Mouse (Mus musculus): ENCODE results near the gene Ptprd. TPM values are rescaled to one million over a fixed set of nuclear protein-coding genes. Genes with fewer than 3 reads are reported as not detected.
A peak's percentile ranks its signal among the peaks of the same experiment; 100 is the strongest.

The Ptprd gene
- polyA plus RNA-seq, 1 experiment from 2014 or later = 14.9 TPM

DNA sequence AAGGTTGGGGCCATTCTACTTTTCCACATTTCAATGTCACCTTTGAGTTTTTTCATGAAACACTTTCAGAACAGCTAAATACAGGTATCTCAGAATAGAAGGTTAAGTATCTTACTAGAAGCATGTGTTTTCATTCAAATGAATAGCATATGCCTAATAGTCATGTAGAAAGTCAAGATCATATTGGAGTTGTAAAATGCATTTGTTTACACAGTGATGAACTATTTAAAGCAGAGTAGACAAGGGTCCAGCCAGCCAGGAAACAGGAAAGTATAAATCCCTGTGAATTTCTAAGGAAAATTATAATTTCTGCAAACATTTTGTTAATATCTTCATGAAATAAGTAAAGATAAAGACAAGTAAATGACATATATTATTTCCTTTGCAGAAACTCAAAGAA is 1970.2 kb downstream of the Ptprd start:
- H3K4me2 ChIP-seq (replicated peaks; ENCODE audit: low read depth, low read length) = no peak overlapping the region
- DNase-seq (ENCODE audit: low spot score) (no peak), ATAC-seq (no peak)
- H3K4me3 ChIP-seq (ENCODE audit: low read depth, low read length) = no peak overlapping the region
- TF ChIP-seq EP300 (IDR thresholded peaks at IDR 0.05) (no peak), CTCF (IDR thresholded peaks at IDR 0.05) (no peak)
- no peaks in the 10 kb centered on the region for H3K36me3 ChIP-seq (ENCODE audit: insufficient read depth, low read length)
- H3K4me1 ChIP-seq (ENCODE audit: insufficient read depth, low read depth, low read length) = no peaks in the 10 kb centered on the region
- H3K27ac ChIP-seq (ENCODE audit: low read length) = no peak overlapping the region
- no peaks in the 10 kb centered on the region for H3K27me3 ChIP-seq (replicated peaks; ENCODE audit: insufficient read depth, low read length)
- H3K9me3 ChIP-seq (ENCODE audit: low read length) = no peaks in the 10 kb centered on the region
- no peak overlapping the region for H3K9ac ChIP-seq (replicated peaks; ENCODE audit: low read depth)

DNA sequence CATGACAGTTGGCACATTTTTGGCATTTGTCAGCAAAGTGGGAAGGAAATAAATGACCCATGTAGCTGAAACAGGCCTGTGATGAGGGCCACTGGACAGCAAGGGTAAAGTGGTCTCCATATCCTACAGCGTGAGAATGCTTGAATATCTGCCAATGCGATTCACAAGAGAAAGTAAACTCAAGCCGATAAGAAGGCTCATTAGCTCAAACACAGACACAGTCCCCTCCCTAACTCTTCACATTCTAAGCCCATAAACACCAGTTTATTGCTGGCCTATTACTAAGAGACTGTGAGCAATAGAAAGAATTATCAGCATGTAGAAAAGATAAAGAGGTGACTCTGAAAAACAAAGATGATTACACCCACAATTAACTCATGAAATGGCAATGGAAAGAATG is 1970.6 kb downstream of the Ptprd start:
- no peak for DNase-seq (ENCODE audit: low spot score)
- H3K4me3 ChIP-seq (ENCODE audit: low read depth, low read length) = no peak overlapping the region
- H3K9ac ChIP-seq (replicated peaks; ENCODE audit: low read depth) = no peak overlapping the region
- 27% methylated on average over 3 of the region's 3 CpGs for WGBS
- H3K4me1 ChIP-seq (ENCODE audit: insufficient read depth, low read depth, low read length) = no peaks in the 10 kb centered on the region
- H3K36me3 ChIP-seq (ENCODE audit: insufficient read depth, low read length) = no peaks in the 10 kb centered on the region
- ATAC-seq = no peak
- H3K27ac ChIP-seq (ENCODE audit: low read length) = no peak overlapping the region
- H3K4me2 ChIP-seq (replicated peaks; ENCODE audit: low read depth, low read length) = no peak overlapping the region
- H3K27me3 ChIP-seq (replicated peaks; ENCODE audit: insufficient read depth, low read length) = no peaks in the 10 kb centered on the region
- TF ChIP-seq CTCF (IDR thresholded peaks at IDR 0.05) (no peak), EP300 (IDR thresholded peaks at IDR 0.05) (no peak)
- no peaks in the 10 kb centered on the region for H3K9me3 ChIP-seq (ENCODE audit: low read length)

DNA sequence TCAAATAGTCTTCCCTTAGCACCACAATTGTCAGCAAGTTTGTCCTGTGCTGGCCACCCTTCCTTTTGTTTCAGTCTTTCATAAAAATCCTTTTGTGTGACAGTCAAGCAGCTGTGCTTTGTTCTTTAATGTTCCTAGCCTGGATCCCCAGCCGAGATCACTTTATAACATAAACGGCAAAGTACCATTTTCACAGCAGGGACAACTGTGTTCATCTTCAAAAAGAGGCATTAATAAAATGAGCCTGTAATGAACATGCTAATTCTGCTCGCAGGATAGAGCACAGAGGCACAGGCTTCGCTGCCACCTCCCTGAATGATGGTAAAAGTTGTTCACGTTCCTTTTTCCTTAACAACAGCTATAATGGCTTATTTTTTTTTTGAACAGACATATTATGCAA is 1972.7 kb downstream of the Ptprd start:
- H3K4me2 ChIP-seq (replicated peaks; ENCODE audit: low read depth, low read length) = no peak overlapping the region
- DNase-seq (ENCODE audit: low spot score) (no peak), ATAC-seq (no peak)
- 63% methylated on average over 5 of the region's 5 CpGs for WGBS
- no peaks in the 10 kb centered on the region for H3K36me3 ChIP-seq (ENCODE audit: insufficient read depth, low read length)
- H3K27ac ChIP-seq (ENCODE audit: low read length) = no peak overlapping the region
- H3K9me3 ChIP-seq (ENCODE audit: low read length) = no peaks in the 10 kb centered on the region
- H3K4me1 ChIP-seq (ENCODE audit: insufficient read depth, low read depth, low read length) = no peaks in the 10 kb centered on the region
- H3K4me3 ChIP-seq (ENCODE audit: low read depth, low read length) = no peak overlapping the region
- H3K27me3 ChIP-seq (replicated peaks; ENCODE audit: insufficient read depth, low read length) = no peaks in the 10 kb centered on the region
- no peak overlapping the region for H3K9ac ChIP-seq (replicated peaks; ENCODE audit: low read depth)
- TF ChIP-seq EP300 (IDR thresholded peaks at IDR 0.05) (no peak), CTCF (IDR thresholded peaks at IDR 0.05) (no peak)

DNA sequence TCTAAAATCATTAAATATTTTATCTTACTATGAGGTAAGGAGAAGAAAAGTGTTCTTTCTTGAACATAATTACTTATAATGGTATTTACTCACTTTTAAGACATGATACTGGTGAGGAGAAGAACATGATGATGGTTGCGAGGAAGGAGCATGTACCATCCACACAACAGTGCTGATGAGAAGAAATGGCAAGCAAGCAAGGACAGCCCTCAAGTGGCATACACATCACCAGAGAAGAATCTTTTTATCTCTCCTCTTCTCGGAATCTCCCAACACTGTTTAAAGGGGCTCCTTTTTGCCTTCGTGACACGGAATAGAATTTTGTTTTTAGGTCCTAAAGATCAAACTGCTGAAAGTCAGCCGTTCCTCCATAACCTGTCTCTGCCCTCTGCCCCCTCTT is 1973.2 kb downstream of the Ptprd start:
- Histone ChIP-seq H3K27me3 (replicated peaks; ENCODE audit: insufficient read depth, low read length) (no peaks in the 10 kb centered on the region), H3K4me2 (replicated peaks; ENCODE audit: low read depth, low read length) (no peak overlapping the region), H3K36me3 (ENCODE audit: insufficient read depth, low read length) (no peaks in the 10 kb centered on the region), H3K4me3 (ENCODE audit: low read depth, low read length) (no peak overlapping the region), H3K9me3 (ENCODE audit: low read length) (no peaks in the 10 kb centered on the region), H3K27ac (ENCODE audit: low read length) (no peak overlapping the region), H3K9ac (replicated peaks; ENCODE audit: low read depth) (no peak overlapping the region), H3K4me1 (ENCODE audit: insufficient read depth, low read depth, low read length) (no peaks in the 10 kb centered on the region)
- TF ChIP-seq EP300 (IDR thresholded peaks at IDR 0.05) (no peak), CTCF (IDR thresholded peaks at IDR 0.05) (no peak)
- no peak for DNase-seq (ENCODE audit: low spot score)
- WGBS = 62% methylated on average over 5 of the region's 5 CpGs
- no peak for ATAC-seq

DNA sequence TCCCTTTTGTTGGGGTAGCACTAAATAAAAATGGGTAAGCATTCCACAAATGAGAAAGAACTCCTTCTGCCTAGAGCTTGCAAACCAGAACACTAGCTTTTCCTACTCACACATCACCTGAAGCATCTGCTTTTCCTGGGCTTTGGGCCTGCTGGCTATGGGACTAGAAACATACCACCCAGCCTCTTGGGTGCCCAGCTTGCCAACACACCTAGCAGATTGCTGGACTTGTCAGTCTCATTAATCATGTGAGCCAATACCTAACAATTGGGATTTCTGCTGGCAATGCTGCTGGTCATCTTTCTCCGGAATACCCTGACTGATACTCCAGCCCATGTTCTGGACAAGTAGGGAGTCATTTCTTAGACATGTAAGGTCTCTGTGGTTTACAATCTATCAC is 1973.9 kb downstream of the Ptprd start:
- no peaks in the 10 kb centered on the region for H3K9me3 ChIP-seq (ENCODE audit: low read length)
- 81% methylated on average over 1 of the region's 1 CpGs for WGBS

DNA sequence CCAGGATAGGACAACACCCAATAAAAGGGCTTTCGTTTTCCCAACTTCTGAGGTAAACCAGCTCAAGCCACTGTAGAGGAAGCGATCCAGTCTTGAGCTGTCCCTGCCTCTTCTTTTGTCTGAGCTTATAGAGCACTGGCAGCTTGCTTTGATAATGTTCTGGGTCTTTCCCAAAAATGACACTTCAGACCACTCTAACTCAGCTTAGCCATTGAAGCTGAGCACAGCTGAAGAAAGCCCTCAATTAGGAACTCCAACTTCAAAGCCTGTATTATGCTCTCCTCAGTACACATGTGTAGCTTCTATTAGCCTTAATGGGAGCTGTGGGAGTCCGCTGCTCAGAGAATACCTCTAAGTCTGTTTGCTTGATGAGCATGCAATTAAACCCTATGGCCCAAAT is 1988.0 kb downstream of the Ptprd start:
- H3K4me1 ChIP-seq (ENCODE audit: insufficient read depth, low read depth, low read length) = no peaks in the 10 kb centered on the region
- no peak overlapping the region for H3K9ac ChIP-seq (replicated peaks; ENCODE audit: low read depth)
- no peaks in the 10 kb centered on the region for H3K27me3 ChIP-seq (replicated peaks; ENCODE audit: insufficient read depth, low read length)
- H3K27ac ChIP-seq (ENCODE audit: low read length) = no peak overlapping the region
- no peak for ATAC-seq
- H3K4me2 ChIP-seq (replicated peaks; ENCODE audit: low read depth, low read length) = no peak overlapping the region
- H3K4me3 ChIP-seq (ENCODE audit: low read depth, low read length) = no peak overlapping the region
- no peak for TF ChIP-seq CTCF (IDR thresholded peaks at IDR 0.05)
- TF ChIP-seq EP300 (IDR thresholded peaks at IDR 0.05) = no peak
- no peaks in the 10 kb centered on the region for H3K36me3 ChIP-seq (ENCODE audit: insufficient read depth, low read length)
- H3K9me3 ChIP-seq (ENCODE audit: low read length) = no peaks in the 10 kb centered on the region
- no peak for DNase-seq (ENCODE audit: low spot score)
- 78% methylated on average over 3 of the region's 3 CpGs for WGBS

More for the DNA sequence above, 1973.9 kb downstream of the Ptprd start:
- Histone ChIP-seq H3K36me3 (ENCODE audit: insufficient read depth, low read length) (no peaks in the 10 kb centered on the region), H3K27ac (ENCODE audit: low read length) (no peak overlapping the region), H3K4me3 (ENCODE audit: low read depth, low read length) (no peak overlapping the region), H3K4me1 (ENCODE audit: insufficient read depth, low read depth, low read length) (no peaks in the 10 kb centered on the region), H3K27me3 (replicated peaks; ENCODE audit: insufficient read depth, low read length) (no peaks in the 10 kb centered on the region), H3K4me2 (replicated peaks; ENCODE audit: low read depth, low read length) (no peak overlapping the region), H3K9ac (replicated peaks; ENCODE audit: low read depth) (no peak overlapping the region)
- TF ChIP-seq EP300 (IDR thresholded peaks at IDR 0.05) = no peak
- TF ChIP-seq CTCF (IDR thresholded peaks at IDR 0.05) = no peak
- ATAC-seq (no peak), DNase-seq (ENCODE audit: low spot score) (no peak)

DNA sequence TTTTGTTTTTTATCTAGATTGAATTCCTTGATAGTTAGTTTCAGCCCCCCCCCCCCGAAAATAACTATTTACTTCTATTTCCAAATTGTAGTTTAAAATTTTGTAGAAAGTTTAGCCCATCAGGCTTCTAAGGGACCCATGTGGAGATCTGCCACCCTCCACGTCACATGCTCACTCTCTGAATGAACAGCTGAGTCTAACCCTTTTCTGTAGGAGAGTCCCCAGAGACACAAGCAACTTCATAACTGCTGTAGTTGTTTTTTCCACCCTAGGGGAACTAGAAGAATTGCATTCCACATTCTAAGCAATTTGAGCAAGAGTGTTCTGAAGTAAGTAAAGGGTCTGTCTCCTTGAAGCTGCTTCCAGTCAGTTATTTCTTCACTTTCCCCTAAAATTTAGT is 1989.2 kb downstream of the Ptprd start:
- WGBS = 57% methylated on average over 2 of the region's 2 CpGs
- Histone ChIP-seq H3K4me1 (ENCODE audit: insufficient read depth, low read depth, low read length) (no peaks in the 10 kb centered on the region), H3K36me3 (ENCODE audit: insufficient read depth, low read length) (no peaks in the 10 kb centered on the region), H3K9ac (replicated peaks; ENCODE audit: low read depth) (no peak overlapping the region), H3K4me3 (ENCODE audit: low read depth, low read length) (no peak overlapping the region), H3K4me2 (replicated peaks; ENCODE audit: low read depth, low read length) (no peak overlapping the region), H3K27me3 (replicated peaks; ENCODE audit: insufficient read depth, low read length) (no peaks in the 10 kb centered on the region), H3K9me3 (ENCODE audit: low read length) (no peaks in the 10 kb centered on the region), H3K27ac (ENCODE audit: low read length) (no peak overlapping the region)
- ATAC-seq (no peak), DNase-seq (ENCODE audit: low spot score) (peak; percentile 11)
- TF ChIP-seq EP300 (IDR thresholded peaks at IDR 0.05) (no peak), CTCF (IDR thresholded peaks at IDR 0.05) (no peak)

All from lung, postnatal 0 days (tissue).